Mouse (Mus musculus): ENCODE measurements at regions not wholly inside any gene's neighbourhood (a gene's known extent, or its start where the extent isn't known, plus 50 kb on each side); places are given as distances from the start of the nearest gene placed in this dataset.

GRCm38 (mm10) chr7:71648314-71648713, 297.0 kb upstream of the Gm10295 start:
- DNase-seq (ENCODE audit: low read depth, low spot score): no peak

- DNase-seq (ENCODE audit: low read depth, low spot score): no peak
These were observed 295.7 kb upstream of the Gm10295 start for GRCm38 (mm10) chr7:71646944-71647343.

- DNase-seq (ENCODE audit: low read depth, low spot score): no peak
These were observed 271.8 kb upstream of the Gm10295 start for GRCm38 (mm10) chr7:71623048-71623447.

GRCm38 (mm10) chr7:71603159-71603558, 251.9 kb upstream of the Gm10295 start:
- no peak for DNase-seq (ENCODE audit: low read depth, low spot score)

GRCm38 (mm10) chr7:71596780-71597179, 245.5 kb upstream of the Gm10295 start:
- DNase-seq (ENCODE audit: low read depth, low spot score): no peak

- DNase-seq (ENCODE audit: low read depth, low spot score): no peak
These were observed 236.3 kb upstream of the Gm10295 start for GRCm38 (mm10) chr7:71587626-71588025.

- DNase-seq (ENCODE audit: low read depth, low spot score): no peak
These were observed 232.3 kb upstream of the Gm10295 start for GRCm38 (mm10) chr7:71583443-71584055.

- DNase-seq (ENCODE audit: low read depth, low spot score): no peak
These were observed 230.5 kb upstream of the Gm10295 start for GRCm38 (mm10) chr7:71581746-71582145.

GRCm38 (mm10) chr7:71560296-71560936, 209.1 kb upstream of the Gm10295 start:
- DNase-seq (ENCODE audit: low read depth, low spot score): no peak

- DNase-seq (ENCODE audit: low read depth, low spot score): no peak
These were observed 205.2 kb upstream of the Gm10295 start for GRCm38 (mm10) chr7:71556473-71556872.

- no peak for DNase-seq (ENCODE audit: low read depth, low spot score)
These were observed 204.2 kb upstream of the Gm10295 start for GRCm38 (mm10) chr7:71555476-71555875.

- no peak for DNase-seq (ENCODE audit: low read depth, low spot score)
These were observed 195.4 kb upstream of the Gm10295 start for GRCm38 (mm10) chr7:71546606-71547213.

- no peak for DNase-seq (ENCODE audit: low read depth, low spot score)
These were observed 190.2 kb upstream of the Gm10295 start for GRCm38 (mm10) chr7:71541467-71541866.

- no peak for DNase-seq (ENCODE audit: low read depth, low spot score)
These were observed 181.8 kb upstream of the Gm10295 start for GRCm38 (mm10) chr7:71533109-71533508.

GRCm38 (mm10) chr7:71531496-71531895, 180.2 kb upstream of the Gm10295 start:
- no peak for DNase-seq (ENCODE audit: low read depth, low spot score)

- no peak for DNase-seq (ENCODE audit: low read depth, low spot score)
These were observed 179.6 kb upstream of the Gm10295 start for GRCm38 (mm10) chr7:71530922-71531321.

GRCm38 (mm10) chr7:71526152-71526551, 174.9 kb upstream of the Gm10295 start:
- no peak for DNase-seq (ENCODE audit: low read depth, low spot score)

- no peak for DNase-seq (ENCODE audit: low read depth, low spot score)
These were observed 173.4 kb upstream of the Gm10295 start for GRCm38 (mm10) chr7:71524577-71525126.

- DNase-seq (ENCODE audit: low read depth, low spot score): no peak
These were observed 172.8 kb upstream of the Gm10295 start for GRCm38 (mm10) chr7:71524119-71524518.

GRCm38 (mm10) chr7:71507379-71507778, 156.1 kb upstream of the Gm10295 start:
- DNase-seq (ENCODE audit: low read depth, low spot score): no peak

GRCm38 (mm10) chr7:71500719-71501118, 149.4 kb upstream of the Gm10295 start:
- no peak for DNase-seq (ENCODE audit: low read depth, low spot score)

GRCm38 (mm10) chr7:71498123-71498522, 146.8 kb upstream of the Gm10295 start:
- no peak for DNase-seq (ENCODE audit: low read depth, low spot score)

- DNase-seq (ENCODE audit: low read depth, low spot score): no peak
These were observed 139.8 kb upstream of the Gm10295 start for GRCm38 (mm10) chr7:71491128-71491527.
